Mouse (Mus musculus): ENCODE results near the gene BC025446. TPM values are rescaled to one million over a fixed set of nuclear protein-coding genes. Genes with fewer than 3 reads are reported as not detected.

Gene BC025446
- total RNA-seq, 2 experiments from 2014 or later, result not detected

Other genes with a start within 250 kb of the BC025446 start
- gene Ly6i, start 232.9 kb upstream of the BC025446 start, total RNA-seq (2021), result under 1 TPM in 1 of 2 experiments, not detected in 1; 0.49 TPM
- gene Ly6a, start 218.3 kb upstream of the BC025446 start, total RNA-seq (2021), result 10 to 100 TPM; 45.2 to 67.8 TPM
- 100 to 1,000 TPM; 102 to 108 TPM for gene Ly6c1, start 167.5 kb upstream of the BC025446 start, total RNA-seq (2021)
- 1 to 10 TPM; 2.4 to 5.5 TPM for gene Ly6c2, start 104.4 kb upstream of the BC025446 start, total RNA-seq (2021)
- gene Ly6g, start 61.1 kb upstream of the BC025446 start, total RNA-seq (2021), result not detected
- not detected for gene Ly6f, start 52.0 kb downstream of the BC025446 start, total RNA-seq (2021)

All from gastrocnemius, postnatal 25 days (tissue).